Mouse (Mus musculus) kidney, adult 2 months (tissue): ENCODE data around the gene Relch. TPM values are rescaled to one million over a fixed set of nuclear protein-coding genes. Genes with fewer than 3 reads are reported as not detected.
"Not testable (repeated sequence)": the region's sequence is repeated elsewhere in the genome, so short reads cannot be mapped to it uniquely, and the experiment has no call there.

Source experiments
- DNase-seq: peaks from one replicate; pipeline ENCODE4 v3.0.0; 2021
- H3K27ac ChIP-seq: fragments of 200-500 bp; 2 replicates; pipeline ENCODE4 v1.5.1; 2012; ENCODE audit warnings: low read depth, low read length, control low read depth, inconsistent platforms; ENCODE audit not compliant: insufficient read depth
- H3K27me3 ChIP-seq: fragments of 200-500 bp; replicated peaks from 2 replicates; pipeline ENCODE4 v1.6.1; 2012; ENCODE audit warnings: mild to moderate bottlenecking, moderate library complexity, low read length, inconsistent platforms; ENCODE audit not compliant: control insufficient read depth, insufficient read depth
- H3K36me3 ChIP-seq: fragments of 200-500 bp; 2 replicates; pipeline ENCODE4 v1.6.1; 2012; ENCODE audit warnings: mild to moderate bottlenecking, moderate library complexity, low read length, inconsistent platforms; ENCODE audit not compliant: control insufficient read depth, insufficient read depth
- H3K4me1 ChIP-seq: fragments of 200-500 bp; 2 replicates; pipeline ENCODE4 v1.6.1; 2011; ENCODE audit warnings: low read length; ENCODE audit not compliant: control insufficient read depth, insufficient read depth
- H3K4me3 ChIP-seq: fragments of 200-500 bp; 2 replicates; pipeline ENCODE4 v1.5.1; 2011; ENCODE audit warnings: mild to moderate bottlenecking, low read depth, low read length, control low read depth; ENCODE audit not compliant: insufficient read depth
- CTCF ChIP-seq: fragments of 200-500 bp; conservative IDR thresholded peaks from 2 replicates; pipeline ENCODE4 v1.5.1; 2011; ENCODE audit warnings: low read depth, mild to moderate bottlenecking, control low read depth, low read length, moderate library complexity, mixed read lengths; ENCODE audit not compliant: insufficient read depth, insufficient read length
- POLR2A ChIP-seq: fragments of 200-500 bp; IDR thresholded peaks from one replicate; pipeline ENCODE4 v1.6.1; 2011; ENCODE audit warnings: low read depth, low read length, control low read depth
- WGBS: fragments of 180-500 bp; shearing (Covaris S2); methylation state at CpG from one replicate; pipeline ENCODE4 v1.1.7; 2018; 5-methylcytosine and 5-hydroxymethylcytosine counted together
- polyA plus RNA-seq: library from polyadenylated mRNA; depleted of rRNA; stranded (reverse); fragments of >200 nt; gene quantifications from 2 replicates; pipeline ENCODE4 v1.2.3, GENCODE M21; 2012

Gene Relch
- polyA plus RNA-seq, 1 experiment = 14.3 TPM

- Histone ChIP-seq H3K27ac (no peak overlapping the region), H3K4me1 (no peaks in the 10 kb centered on the region), H3K27me3 (no peaks in the 10 kb centered on the region), H3K4me3 (no peak overlapping the region), H3K36me3 (no peaks in the 10 kb centered on the region; the same call in 1 of the 2 replicates)
- TF ChIP-seq CTCF = no peak
- WGBS = 56% methylated on average over 2 of the region's 2 CpGs
- DNase-seq = no peak
Observed at GRCm38 (mm10) chr1:105709415-105709814, 45.8 kb downstream of the Relch start.

GRCm38 (mm10) chr1:105711227-105711626, 47.6 kb downstream of the Relch start:
- H3K4me3 ChIP-seq = no peak overlapping the region
- no peaks in the 10 kb centered on the region for H3K36me3 ChIP-seq
- H3K27me3 ChIP-seq = no peaks in the 10 kb centered on the region
- TF ChIP-seq POLR2A = no peak
- no peak for TF ChIP-seq CTCF
- no peaks in the 10 kb centered on the region for H3K4me1 ChIP-seq
- 12% methylated on average over 1 of the region's 1 CpGs for WGBS
- H3K27ac ChIP-seq = no peak overlapping the region
- peak; percentile 19 for DNase-seq

GRCm38 (mm10) chr1:105712822-105713221, 49.2 kb downstream of the Relch start:
- no peaks in the 10 kb centered on the region for H3K4me1 ChIP-seq
- H3K4me3 ChIP-seq = no peak overlapping the region
- 84% methylated on average over 2 of the region's 2 CpGs for WGBS
- DNase-seq = no peak
- H3K36me3 ChIP-seq = peaks cover 2% of the 10 kb centered on the region; the same call in 1 of the 2 replicates
- H3K27me3 ChIP-seq = no peaks in the 10 kb centered on the region
- H3K27ac ChIP-seq = no peak overlapping the region
- TF ChIP-seq CTCF = no peak
- no peak for TF ChIP-seq POLR2A

DNA sequence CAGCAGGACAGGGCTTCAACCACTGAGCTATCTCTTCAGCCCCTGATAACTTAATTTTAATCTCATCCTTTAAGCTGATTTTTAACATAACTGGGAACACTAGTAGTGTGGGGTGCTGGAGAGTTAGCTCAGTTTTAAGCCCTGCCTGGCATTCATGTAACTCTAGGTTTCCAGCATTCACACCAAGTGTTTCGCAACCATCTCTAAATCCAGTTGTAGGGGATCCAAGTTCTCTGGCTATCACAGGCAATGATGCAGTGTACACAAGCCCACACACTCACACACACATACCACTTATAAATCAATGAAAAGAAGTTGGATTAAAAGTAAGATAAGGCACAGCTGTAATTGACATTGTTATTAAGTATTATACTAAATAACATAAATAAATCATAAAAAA, 54.7 kb downstream of the Relch start:
- Histone ChIP-seq H3K27ac (no peak overlapping the region), H3K36me3 (peaks cover 5% of the 10 kb centered on the region; the same call in 1 of the 2 replicates), H3K4me3 (no peak overlapping the region), H3K27me3 (no peaks in the 10 kb centered on the region), H3K4me1 (no peaks in the 10 kb centered on the region)
- no peak for DNase-seq
- no peak for TF ChIP-seq CTCF
- no peak for TF ChIP-seq POLR2A
- WGBS = 91% methylated on average over 1 of the region's 1 CpGs

GRCm38 (mm10) chr1:105729246-105729645, 65.6 kb downstream of the Relch start:
- H3K4me3 ChIP-seq, DNase-seq, H3K27ac ChIP-seq, H3K27me3 ChIP-seq, H3K36me3 ChIP-seq, H3K4me1 ChIP-seq: not testable (repeated sequence)
- 94% methylated on average over 13 of the region's 13 CpGs for WGBS

DNA sequence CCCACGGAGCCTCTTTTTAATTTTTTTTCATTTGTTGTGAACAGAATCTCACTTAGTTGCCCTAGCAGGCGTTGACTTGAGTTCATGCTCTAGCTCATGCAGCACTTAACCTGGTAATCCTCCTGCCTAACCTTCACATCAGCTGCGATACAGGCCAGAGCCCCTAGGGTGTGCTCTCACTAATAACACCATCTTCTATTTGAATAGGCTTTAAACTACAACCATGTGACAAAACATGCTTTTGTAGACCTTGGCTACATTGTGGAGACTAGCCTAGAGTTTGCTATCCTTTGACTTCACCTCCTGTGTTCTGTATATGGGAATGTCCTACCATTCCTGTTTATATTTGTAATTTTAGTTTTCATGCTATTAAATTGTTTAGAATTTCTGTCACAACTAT, 71.7 kb downstream of the Relch start:
- H3K4me1 ChIP-seq = no peaks in the 10 kb centered on the region; the same call in 1 of the 2 replicates
- WGBS = 81% methylated on average over 3 of the region's 3 CpGs
- peaks cover 3% of the 10 kb centered on the region; the same call in 1 of the 2 replicates for H3K36me3 ChIP-seq
- TF ChIP-seq POLR2A (no peak), CTCF (no peak; the same call in 1 of the 2 replicates)
- no peak overlapping the region for H3K4me3 ChIP-seq
- no peak overlapping the region for H3K27ac ChIP-seq
- peak; percentile 10 for DNase-seq
- H3K27me3 ChIP-seq = no peaks in the 10 kb centered on the region

DNA sequence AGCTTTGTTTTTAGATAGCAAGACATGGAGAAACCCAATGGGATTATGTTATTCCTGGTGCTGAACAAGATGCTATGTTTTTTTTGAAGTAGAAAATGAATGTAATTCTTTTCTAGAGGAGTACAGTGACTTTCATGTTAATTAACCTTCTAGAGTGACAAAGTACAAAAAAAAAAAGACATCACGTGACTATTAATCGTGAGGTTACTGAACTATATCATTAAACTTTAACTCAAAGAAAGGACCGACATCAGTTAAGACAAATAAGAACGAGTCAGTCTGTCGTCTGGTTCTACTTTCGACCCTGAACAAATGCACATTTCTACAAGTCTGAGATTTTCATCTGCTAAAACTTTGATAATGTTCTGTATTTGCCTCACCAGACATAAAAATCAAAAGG, 74.7 kb downstream of the Relch start:
- TF ChIP-seq CTCF (no peak), POLR2A (no peak)
- Histone ChIP-seq H3K36me3 (peaks cover 6% of the 10 kb centered on the region; the same call in 1 of the 2 replicates), H3K4me1 (peaks cover 3% of the 10 kb centered on the region; the same call in 1 of the 2 replicates), H3K4me3 (no peak overlapping the region), H3K27ac (no peak overlapping the region), H3K27me3 (no peaks in the 10 kb centered on the region)
- 43% methylated on average over 6 of the region's 6 CpGs for WGBS
- DNase-seq = peak; percentile 42

- Histone ChIP-seq H3K36me3 (peaks cover 10% of the 10 kb centered on the region; the same call in 1 of the 2 replicates), H3K4me3 (no peak overlapping the region), H3K27ac (no peak overlapping the region), H3K4me1 (peaks cover 3% of the 10 kb centered on the region; the same call in 1 of the 2 replicates), H3K27me3 (no peaks in the 10 kb centered on the region)
- TF ChIP-seq POLR2A (no peak), CTCF (no peak)
- DNase-seq = no peak
Observed at GRCm38 (mm10) chr1:105739493-105739892, 75.8 kb downstream of the Relch start.
